Mouse (Mus musculus) urinary bladder, postnatal 14 days (tissue): Measurements from ENCODE around the gene Sdha.

Experiments used
- DNase-seq: peaks from one replicate; pipeline ENCODE4 v3.0.0; 2021; ENCODE audit warnings: low spot score

Gene Sdha

GRCm38 (mm10) chr13:74302050-74303037 lies 47.7 kb downstream of the Sdha start:
- DNase-seq, result no peak

GRCm38 (mm10) chr13:74301607-74301984 lies 48.5 kb downstream of the Sdha start:
- DNase-seq, result peak; percentile 40

- DNase-seq, result peak; percentile 72
These were observed 49.0 kb downstream of the Sdha start for GRCm38 (mm10) chr13:74300925-74301606.

GRCm38 (mm10) chr13:74296376-74296775 lies 53.7 kb downstream of the Sdha start:
- no peak for DNase-seq

- DNase-seq, result peak; percentile 73
These were observed 57.9 kb downstream of the Sdha start, which contains the start of gene Ahrr for GRCm38 (mm10) chr13:74292167-74292566. Gene Ahrr, minus strand, starts transcription at chr13:74292331.

- DNase-seq, result no peak
These were observed 60.4 kb downstream of the Sdha start for GRCm38 (mm10) chr13:74289646-74290045.

- DNase-seq, result no peak
These were observed 67.8 kb downstream of the Sdha start for GRCm38 (mm10) chr13:74282299-74282698.

- no peak for DNase-seq
These were observed 74.4 kb downstream of the Sdha start for GRCm38 (mm10) chr13:74275726-74276125.
